Mouse (Mus musculus) heart, embryonic 10.5 days (tissue): ENCODE results near the gene Dvl1. TPM values are rescaled to one million over a fixed set of nuclear protein-coding genes. Genes with fewer than 3 reads are reported as not detected.

Source experiments
- DNase-seq: peaks from one replicate; pipeline ENCODE4 v3.0.0-alpha.2; 2017; ENCODE audit warnings: low spot score
- H3K27ac ChIP-seq: fragments of 300-500 bp; sonication (generic); 2 replicates; pipeline ENCODE4 v1.5.1; 2016; ENCODE audit warnings: mild to moderate bottlenecking
- H3K27me3 ChIP-seq: fragments of 300-500 bp; sonication (generic); 2 replicates; pipeline ENCODE4 v1.6.1; 2016; ENCODE audit warnings: mild to moderate bottlenecking; ENCODE audit not compliant: poor library complexity, insufficient read depth, severe bottlenecking
- H3K36me3 ChIP-seq: fragments of 300-500 bp; sonication (generic); 2 replicates; pipeline ENCODE4 v1.6.1; 2016; ENCODE audit warnings: mild to moderate bottlenecking, moderate library complexity
- H3K4me1 ChIP-seq: fragments of 300-500 bp; sonication (generic); 2 replicates; pipeline ENCODE4 v1.6.1; 2016; ENCODE audit warnings: mild to moderate bottlenecking
- H3K4me3 ChIP-seq: fragments of 300-500 bp; sonication (generic); 2 replicates; pipeline ENCODE4 v1.5.1; 2016; ENCODE audit warnings: mild to moderate bottlenecking, moderate library complexity
- H3K9me3 ChIP-seq: fragments of 300-500 bp; sonication (generic); 2 replicates; pipeline ENCODE4 v1.6.1; 2016; ENCODE audit warnings: mild to moderate bottlenecking, moderate library complexity
- WGBS: fragments of 180-500 bp; shearing (Covaris S2); methylation state at CpG from one replicate; pipeline ENCODE4 v1.1.7; 2016; 5-methylcytosine and 5-hydroxymethylcytosine counted together
- polyA plus RNA-seq: library from polyadenylated mRNA; unstranded; fragments of >200 nt; fragmentation: Nextera tagmentation; extraction: Ambion mirVana; gene quantifications from 2 replicates; pipeline ENCODE4 v1.2.1, GENCODE M21; 2016

Dvl1 gene
- polyA plus RNA-seq, 1 experiment from 2014 or later, result 3.6 TPM

- DNase-seq, result no peak
- no peaks in the 10 kb centered on the region for H3K9me3 ChIP-seq
- 70% methylated on average over 5 of the region's 5 CpGs for WGBS
- 0 out of 2 replicates have a peak, but pooled peaks cover 2% of the 10 kb centered on the region for H3K4me1 ChIP-seq
- H3K36me3 ChIP-seq, result peaks cover 33% of the 10 kb centered on the region
- no peak within 1 kb of the TSS for H3K4me3 ChIP-seq
- no peak within 1 kb of the TSS for H3K27ac ChIP-seq
- no peaks in the 10 kb centered on the region for H3K27me3 ChIP-seq
Observed at GRCm38 (mm10) chr4:155863001-155863400, 15.8 kb downstream of the Dvl1 start, which contains the start of gene Tas1r3. Gene Tas1r3, minus strand, starts transcription at chr4:155863362.

- no peak for DNase-seq
- Histone ChIP-seq H3K36me3 (peaks cover 48% of the 10 kb centered on the region), H3K9me3 (no peaks in the 10 kb centered on the region), H3K4me3 (peak overlapping the region; percentile 77), H3K4me1 (peaks cover 12% of the 10 kb centered on the region), H3K27me3 (no peaks in the 10 kb centered on the region), H3K27ac (peak overlapping the region; percentile 50)
- 9% methylated on average over 22 of the region's 22 CpGs for WGBS
Observed at GRCm38 (mm10) chr4:155868614-155869298, 21.6 kb downstream of the Dvl1 start.

GRCm38 (mm10) chr4:155869317-155870033 lies 22.3 kb downstream of the Dvl1 start, which contains the start of the genes Cptp and Ints11:
Gene Cptp, minus strand, starts transcription at chr4:155869440.
Gene Ints11, plus strand, starts transcription at chr4:155869546.
- H3K9me3 ChIP-seq, result no peaks in the 10 kb centered on the region
- DNase-seq, result peak; percentile 99
- peak within 1 kb of the TSS; percentile 85 for H3K27ac ChIP-seq
- H3K36me3 ChIP-seq, result peaks cover 55% of the 10 kb centered on the region
- no peaks in the 10 kb centered on the region for H3K27me3 ChIP-seq
- under 1% methylated on average over 63 of the region's 63 CpGs for WGBS
- peaks cover 12% of the 10 kb centered on the region for H3K4me1 ChIP-seq
- H3K4me3 ChIP-seq, result peak within 1 kb of the TSS; percentile 77

- H3K4me3 ChIP-seq, result 0 out of 2 replicates have a peak overlapping the region, but pooled peaks have one; percentile 3
- H3K36me3 ChIP-seq, result peaks cover 57% of the 10 kb centered on the region
- H3K27ac ChIP-seq, result no peak overlapping the region
- 91% methylated on average over 7 of the region's 7 CpGs for WGBS
- H3K4me1 ChIP-seq, result peaks cover 12% of the 10 kb centered on the region
- no peaks in the 10 kb centered on the region for H3K27me3 ChIP-seq
- DNase-seq, result no peak
- no peaks in the 10 kb centered on the region for H3K9me3 ChIP-seq
Observed at GRCm38 (mm10) chr4:155871404-155871803, 24.2 kb downstream of the Dvl1 start.

- Histone ChIP-seq H3K4me3 (no peak overlapping the region), H3K36me3 (peaks cover 54% of the 10 kb centered on the region), H3K9me3 (no peaks in the 10 kb centered on the region), H3K27ac (peak overlapping the region; percentile 56; the same call in 1 of the 2 replicates), H3K27me3 (no peaks in the 10 kb centered on the region), H3K4me1 (no peaks in the 10 kb centered on the region)
- WGBS, result 64% methylated on average over 3 of the region's 3 CpGs
- DNase-seq, result no peak
Observed at GRCm38 (mm10) chr4:155883587-155883986, 36.4 kb downstream of the Dvl1 start.

- H3K36me3 ChIP-seq, result peaks cover 54% of the 10 kb centered on the region
- 88% methylated on average over 5 of the region's 5 CpGs for WGBS
- no peak for DNase-seq
- no peak overlapping the region for H3K4me3 ChIP-seq
- H3K27ac ChIP-seq, result no peak overlapping the region
- peaks cover 14% of the 10 kb centered on the region for H3K4me1 ChIP-seq
- H3K9me3 ChIP-seq, result no peaks in the 10 kb centered on the region
- H3K27me3 ChIP-seq, result no peaks in the 10 kb centered on the region
Observed at GRCm38 (mm10) chr4:155886330-155886729, 39.1 kb downstream of the Dvl1 start.

GRCm38 (mm10) chr4:155887674-155888073 lies 40.5 kb downstream of the Dvl1 start:
- H3K4me3 ChIP-seq, result no peak overlapping the region
- 86% methylated on average over 10 of the region's 10 CpGs for WGBS
- H3K36me3 ChIP-seq, result peaks cover 54% of the 10 kb centered on the region
- no peaks in the 10 kb centered on the region for H3K9me3 ChIP-seq
- H3K27ac ChIP-seq, result no peak overlapping the region
- DNase-seq, result no peak
- H3K4me1 ChIP-seq, result peaks cover 17% of the 10 kb centered on the region
- no peaks in the 10 kb centered on the region for H3K27me3 ChIP-seq

- no peak overlapping the region for H3K4me3 ChIP-seq
- no peak overlapping the region for H3K27ac ChIP-seq
- H3K9me3 ChIP-seq, result no peaks in the 10 kb centered on the region
- peaks cover 54% of the 10 kb centered on the region for H3K36me3 ChIP-seq
- no peak for DNase-seq
- H3K27me3 ChIP-seq, result 0 out of 2 replicates have a peak, but pooled peaks cover 2% of the 10 kb centered on the region
- 95% methylated on average over 9 of the region's 9 CpGs for WGBS
- H3K4me1 ChIP-seq, result peaks cover 22% of the 10 kb centered on the region
Observed at GRCm38 (mm10) chr4:155888181-155888580, 41.0 kb downstream of the Dvl1 start.

- H3K36me3 ChIP-seq, result peaks cover 49% of the 10 kb centered on the region
- 84% methylated on average over 5 of the region's 5 CpGs for WGBS
Observed at GRCm38 (mm10) chr4:155889316-155889715, 42.1 kb downstream of the Dvl1 start.

GRCm38 (mm10) chr4:155891011-155891471 lies 43.8 kb downstream of the Dvl1 start:
- 0 out of 2 replicates have a peak, but pooled peaks cover 5% of the 10 kb centered on the region for H3K27me3 ChIP-seq
- under 1% methylated on average over 34 of the region's 34 CpGs for WGBS
- no peaks in the 10 kb centered on the region for H3K9me3 ChIP-seq
- peaks cover 37% of the 10 kb centered on the region for H3K36me3 ChIP-seq
- peak overlapping the region; percentile 87 for H3K4me3 ChIP-seq
- peaks cover 43% of the 10 kb centered on the region for H3K4me1 ChIP-seq
- peak overlapping the region; percentile 96 for H3K27ac ChIP-seq
- DNase-seq, result no peak

More at GRCm38 (mm10) chr4:155889316-155889715, 42.1 kb downstream of the Dvl1 start:
- Histone ChIP-seq H3K27me3 (0 out of 2 replicates have a peak, but pooled peaks cover 5% of the 10 kb centered on the region), H3K27ac (no peak overlapping the region), H3K9me3 (no peaks in the 10 kb centered on the region), H3K4me1 (peaks cover 33% of the 10 kb centered on the region), H3K4me3 (no peak overlapping the region)
- no peak for DNase-seq

- peak within 1 kb of the TSS; percentile 96 for H3K27ac ChIP-seq
- no peaks in the 10 kb centered on the region for H3K9me3 ChIP-seq
- peak; percentile 96 for DNase-seq
- peaks cover 37% of the 10 kb centered on the region for H3K36me3 ChIP-seq
- H3K4me3 ChIP-seq, result peak within 1 kb of the TSS; percentile 87
- H3K27me3 ChIP-seq, result 0 out of 2 replicates have a peak, but pooled peaks cover 5% of the 10 kb centered on the region
- peaks cover 43% of the 10 kb centered on the region for H3K4me1 ChIP-seq
- WGBS, result under 1% methylated on average over 52 of the region's 52 CpGs
Observed at GRCm38 (mm10) chr4:155891551-155892001, 44.4 kb downstream of the Dvl1 start, which contains the start of the genes Pusl1 and Acap3. Gene Pusl1, minus strand, starts transcription at chr4:155891781. Gene Acap3, plus strand, starts transcription at chr4:155891822.

GRCm38 (mm10) chr4:155892017-155892416 lies 44.8 kb downstream of the Dvl1 start:
- Histone ChIP-seq H3K27me3 (0 out of 2 replicates have a peak, but pooled peaks cover 5% of the 10 kb centered on the region), H3K4me1 (peaks cover 43% of the 10 kb centered on the region), H3K36me3 (peaks cover 37% of the 10 kb centered on the region), H3K4me3 (peak overlapping the region; percentile 87), H3K9me3 (no peaks in the 10 kb centered on the region), H3K27ac (peak overlapping the region; percentile 96)
- DNase-seq, result peak; percentile 91
- WGBS, result under 1% methylated on average over 53 of the region's 56 CpGs
